Mouse (Mus musculus) megakaryocyte-erythroid progenitor cell, adult 5-6 weeks (primary cell): ENCODE results near the gene Arhgap11a. TPM values are rescaled to one million over a fixed set of nuclear protein-coding genes. Genes with fewer than 3 reads are reported as not detected.

ENCODE experiments used
- ATAC-seq: replicated peaks from 2 replicates; pipeline ENCODE4 v1.8.0; 2016; ENCODE audit warnings: mild to moderate bottlenecking, inconsistent platforms; ENCODE audit not compliant: severe bottlenecking, poor library complexity, low FRiP score, low TSS enrichment
- total RNA-seq, 2 experiments: library from RNA; stranded (forward) in 1 of 2; stranded (reverse) in 1 of 2; fragments of 200-1000, 215-1000 nt in 1 of 2; fragments of >200 nt in 1 of 2; fragmentation: Nextera tagmentation in 1 of 2; gene quantifications; 2 replicates each; pipeline ENCODE4 v1.2.3; 2014 to 2017

The Arhgap11a gene
- total RNA-seq, 2 experiments from 2014 or later = 22.4 to 35.1 TPM

DNA sequence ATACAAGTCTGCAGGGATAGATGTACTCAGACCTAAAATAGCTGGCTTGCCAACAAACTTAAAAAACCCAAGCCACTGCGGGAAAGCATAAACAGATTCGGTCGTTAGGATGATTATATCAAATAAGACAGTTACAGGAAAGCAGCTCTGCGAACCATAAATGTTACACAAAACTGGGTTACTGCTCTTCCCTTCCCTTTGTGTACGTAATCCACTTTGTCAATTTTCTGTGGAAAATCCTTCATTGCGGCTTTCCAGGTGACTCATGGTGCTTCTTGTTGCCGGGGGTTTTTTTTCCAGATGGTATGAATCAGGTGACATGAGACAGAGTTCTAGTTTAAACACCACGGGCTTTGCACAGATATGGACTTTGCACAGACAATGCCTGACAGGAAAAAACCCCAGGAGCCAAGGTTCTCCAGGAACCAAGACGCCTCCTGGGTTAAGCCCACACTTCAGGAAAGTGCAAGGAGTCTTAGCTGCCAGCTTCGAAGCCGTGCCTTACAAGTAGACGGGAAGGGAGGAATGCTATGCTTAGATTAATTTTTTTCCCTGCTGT, 27.2 kb downstream of the Arhgap11a start:
- ATAC-seq = no peak

DNA sequence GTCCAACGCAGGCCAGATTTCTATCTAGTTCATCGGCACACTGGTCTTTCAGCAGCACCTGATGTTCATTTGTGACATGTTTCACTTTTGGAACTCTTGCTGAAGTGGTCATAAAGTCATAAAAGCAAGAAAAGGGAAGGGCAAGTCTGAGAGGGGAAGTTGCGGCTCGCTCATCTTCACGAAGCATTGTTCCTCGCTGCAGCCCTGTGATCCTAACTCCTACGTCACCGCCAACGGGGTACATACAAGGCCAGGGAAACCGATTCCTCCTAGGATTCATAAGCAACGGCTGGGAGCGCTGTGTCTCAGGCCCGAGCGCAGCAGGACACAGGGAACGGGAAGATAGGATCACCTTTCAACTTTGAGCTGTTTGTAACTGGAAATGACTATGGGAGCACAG, 28.3 kb downstream of the Arhgap11a start:
- ATAC-seq = no peak

DNA sequence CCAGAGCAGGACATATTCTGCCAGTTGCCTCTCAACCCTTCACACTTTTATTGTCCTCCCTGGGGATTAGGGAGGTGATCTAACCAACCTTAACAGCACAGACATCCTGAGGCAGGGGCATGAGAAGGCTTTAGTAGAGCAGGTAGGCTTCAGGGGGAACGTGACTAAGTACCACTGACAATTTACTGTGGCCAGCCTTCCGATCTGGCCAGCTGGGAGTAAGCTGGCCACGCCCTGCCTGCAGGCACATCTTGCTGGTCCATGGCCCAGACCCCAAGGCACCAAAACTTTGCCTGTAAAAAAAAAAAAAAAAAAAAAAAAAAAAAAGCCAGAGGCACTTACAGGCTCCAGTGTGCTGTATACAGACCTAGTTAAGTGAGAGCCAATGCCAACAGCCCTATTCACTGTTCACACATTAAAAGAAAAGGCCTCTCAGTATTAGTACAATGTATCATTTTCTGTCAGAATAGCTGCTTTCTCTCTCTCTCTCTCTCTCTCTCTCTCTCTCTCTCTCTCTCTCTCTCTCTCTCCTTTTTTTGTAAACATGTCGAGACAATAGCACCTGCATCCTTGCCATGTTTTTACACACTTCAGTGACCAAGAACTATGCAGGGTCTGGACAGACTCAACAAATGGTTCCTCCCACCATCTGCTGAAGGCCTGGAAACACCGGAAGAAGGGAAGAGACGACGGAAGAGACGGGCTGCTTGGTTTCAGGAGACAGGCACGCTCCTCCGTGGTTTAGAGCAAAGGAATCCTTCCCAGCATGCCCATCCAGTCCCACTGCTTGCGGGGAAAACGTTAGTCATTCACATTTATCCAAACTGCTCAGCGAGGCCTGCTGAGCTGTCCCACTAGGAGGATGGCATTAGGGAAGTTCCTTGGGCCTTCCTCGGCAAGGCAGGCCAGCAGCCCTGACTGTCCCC, 30.5 kb downstream of the Arhgap11a start:
- no peak for ATAC-seq

DNA sequence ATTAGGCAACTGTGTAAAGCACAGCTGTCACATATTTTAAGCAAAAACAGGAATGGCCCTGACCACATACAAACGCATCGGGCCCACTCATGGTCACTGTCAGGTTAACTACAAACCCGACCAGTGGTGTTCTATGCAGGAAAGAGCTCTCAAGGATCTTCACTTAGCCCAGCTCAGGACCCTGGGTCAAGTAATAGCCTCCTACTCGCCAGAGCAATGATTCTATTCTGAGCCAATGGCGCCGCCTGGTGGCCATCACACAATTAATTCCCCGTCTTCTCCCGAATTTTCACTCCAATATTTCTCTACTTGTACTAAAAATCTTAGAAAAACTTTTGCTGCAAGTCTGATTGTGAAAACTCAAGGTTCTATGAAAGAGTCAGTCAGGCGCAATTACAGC, 40.8 kb downstream of the Arhgap11a start:
- ATAC-seq = peak; percentile 41; the same call in 1 of the 2 replicates

DNA sequence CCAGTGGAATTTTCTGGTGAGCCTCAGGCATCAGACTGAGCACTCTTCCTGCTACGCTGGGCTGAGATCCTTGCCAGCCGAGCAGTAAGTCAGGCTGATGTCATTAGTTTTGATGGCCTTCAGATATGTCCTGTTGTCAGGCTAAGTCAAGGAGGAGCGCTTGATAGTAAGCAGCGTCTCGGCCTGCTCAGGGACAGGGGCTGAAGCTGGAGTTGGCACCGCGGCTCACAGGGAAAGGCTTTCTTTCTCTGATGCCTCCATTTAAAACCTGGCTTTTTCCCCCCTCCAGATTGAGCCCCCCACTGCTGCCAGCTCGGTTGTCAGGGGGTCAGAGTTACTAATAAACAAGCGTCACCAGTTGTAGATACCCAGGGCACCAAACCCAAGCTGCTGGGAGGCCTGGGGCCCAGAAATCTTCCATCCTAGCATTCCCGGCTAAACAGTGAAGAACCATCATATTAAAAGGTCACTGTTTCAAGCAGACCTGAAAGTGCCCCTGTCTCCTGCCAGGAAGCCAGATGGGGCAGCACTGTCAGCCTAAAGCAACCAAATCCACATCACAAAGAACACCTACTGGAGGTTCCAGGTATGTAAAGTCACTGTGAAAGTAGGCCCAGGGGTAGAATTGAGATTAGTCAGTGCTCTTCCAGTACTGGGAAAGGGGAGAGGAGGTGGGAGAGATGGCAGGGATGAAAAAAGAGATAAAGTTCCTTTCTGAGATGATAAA, 41.4 kb downstream of the Arhgap11a start:
- no peak for ATAC-seq

DNA sequence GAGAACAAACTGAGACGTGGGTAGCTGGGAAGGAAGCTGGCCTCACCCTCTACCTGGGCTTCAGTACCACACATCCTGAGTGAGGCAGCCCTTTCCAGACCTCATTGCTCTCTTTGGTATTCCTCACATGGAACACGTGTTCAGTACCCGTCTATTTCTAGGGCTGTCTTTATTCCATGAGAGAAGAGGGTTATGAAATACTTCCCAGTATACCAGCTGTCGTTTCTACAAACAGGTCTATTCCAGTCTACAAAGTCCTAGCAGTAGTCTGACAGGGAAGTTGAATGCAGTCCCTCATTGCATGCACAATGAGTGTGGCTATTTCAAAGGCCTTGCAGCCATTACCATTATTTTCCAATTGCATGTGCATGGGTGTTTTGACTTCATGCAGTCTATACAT, 42.7 kb downstream of the Arhgap11a start:
- ATAC-seq = no peak

DNA sequence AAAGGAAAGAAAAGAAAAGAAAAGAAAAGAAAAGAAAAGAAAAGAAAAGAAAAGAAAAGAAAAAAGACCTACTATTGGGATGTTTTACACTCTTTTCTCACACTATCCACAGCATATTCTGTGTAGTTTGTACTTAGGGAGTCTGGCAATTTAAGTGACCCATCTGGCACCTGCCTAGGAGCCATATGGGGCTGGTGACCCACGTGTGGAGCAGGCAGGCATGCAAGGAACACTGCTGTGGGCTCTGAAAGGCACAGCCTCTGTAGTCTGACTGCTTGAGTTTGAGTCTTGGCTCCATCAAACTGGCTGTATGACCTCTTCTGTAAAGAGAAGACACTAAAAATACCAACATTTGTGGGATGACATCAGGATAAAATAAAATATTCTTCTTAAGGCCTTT, 44.7 kb downstream of the Arhgap11a start:
- ATAC-seq = no peak

DNA sequence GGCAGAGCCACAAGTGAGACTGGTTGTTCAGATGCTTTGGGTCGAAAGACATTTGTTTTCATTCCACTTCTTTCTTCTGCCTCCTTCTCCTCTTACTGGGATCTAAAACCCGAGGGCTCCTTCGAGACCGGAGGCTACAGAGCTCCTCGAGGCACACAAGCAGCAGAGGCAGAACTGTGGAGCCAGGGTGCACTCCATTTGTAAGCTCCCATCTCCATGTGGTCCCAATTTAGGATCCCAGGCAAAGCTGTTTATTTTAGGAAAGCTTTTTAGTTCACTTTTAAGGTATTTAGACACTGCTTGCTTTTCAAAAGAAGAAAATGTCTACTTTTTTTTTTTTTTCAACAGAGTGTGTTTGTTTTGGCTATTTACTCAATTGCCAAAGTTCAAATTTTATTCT, 47.6 kb downstream of the Arhgap11a start:
- ATAC-seq = no peak

DNA sequence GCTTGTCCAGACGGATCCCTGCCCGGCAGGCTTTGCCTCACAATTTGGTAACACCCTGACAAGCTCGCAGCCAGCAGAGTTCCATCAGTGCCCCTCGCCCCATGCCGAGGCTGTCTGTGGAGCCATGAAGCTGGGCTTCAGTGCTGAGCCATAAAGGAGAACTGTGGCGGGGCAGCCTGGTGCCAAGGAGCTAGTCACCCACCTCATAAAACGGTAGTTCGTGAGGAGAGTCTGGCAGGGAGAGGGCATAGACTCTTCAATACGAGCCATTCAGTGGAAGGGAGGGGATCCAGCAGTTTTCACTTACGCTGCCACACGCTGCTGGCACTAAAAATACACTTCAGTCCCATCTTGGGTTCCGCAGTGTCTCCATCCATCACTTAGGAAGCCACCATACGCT, 49.9 kb downstream of the Arhgap11a start:
- ATAC-seq = no peak

DNA sequence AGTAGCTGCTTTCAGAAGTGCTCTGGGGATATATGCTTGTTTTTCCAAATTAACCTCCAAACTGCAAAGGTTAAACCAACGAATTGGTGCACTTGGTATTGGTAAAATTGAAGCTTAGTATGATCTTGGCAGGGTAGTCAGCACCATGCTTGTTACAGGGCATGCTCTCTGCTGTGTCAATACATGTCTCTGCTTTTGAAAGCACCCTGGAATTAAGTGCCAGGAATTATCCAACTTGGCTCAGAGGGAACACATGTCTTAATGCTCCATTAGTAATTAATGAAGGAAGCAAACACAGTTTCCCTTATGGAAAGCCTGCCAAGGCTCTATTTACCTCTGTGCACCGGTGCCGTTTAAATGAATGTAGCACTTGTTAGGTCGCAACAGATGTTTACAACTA, 53.3 kb downstream of the Arhgap11a start:
- ATAC-seq = no peak

DNA sequence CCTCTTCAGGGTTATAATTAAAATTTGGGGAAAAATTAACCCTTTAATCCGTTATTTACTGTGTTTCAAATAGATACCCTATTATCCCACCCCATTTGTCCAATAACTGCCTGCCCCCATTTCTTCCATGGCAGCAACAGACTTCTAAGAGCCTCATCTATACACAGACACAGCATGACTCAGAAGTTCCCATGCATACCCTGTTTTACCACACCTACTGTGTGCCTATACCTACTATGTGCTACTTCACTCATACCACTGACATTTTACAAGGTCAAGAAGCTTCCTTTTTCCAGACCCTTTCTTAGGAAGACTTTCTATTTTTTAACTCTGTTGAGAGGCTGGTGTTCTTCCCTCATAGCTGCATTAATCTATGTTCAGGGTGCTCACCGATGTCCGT, 54.9 kb downstream of the Arhgap11a start:
- no peak for ATAC-seq

DNA sequence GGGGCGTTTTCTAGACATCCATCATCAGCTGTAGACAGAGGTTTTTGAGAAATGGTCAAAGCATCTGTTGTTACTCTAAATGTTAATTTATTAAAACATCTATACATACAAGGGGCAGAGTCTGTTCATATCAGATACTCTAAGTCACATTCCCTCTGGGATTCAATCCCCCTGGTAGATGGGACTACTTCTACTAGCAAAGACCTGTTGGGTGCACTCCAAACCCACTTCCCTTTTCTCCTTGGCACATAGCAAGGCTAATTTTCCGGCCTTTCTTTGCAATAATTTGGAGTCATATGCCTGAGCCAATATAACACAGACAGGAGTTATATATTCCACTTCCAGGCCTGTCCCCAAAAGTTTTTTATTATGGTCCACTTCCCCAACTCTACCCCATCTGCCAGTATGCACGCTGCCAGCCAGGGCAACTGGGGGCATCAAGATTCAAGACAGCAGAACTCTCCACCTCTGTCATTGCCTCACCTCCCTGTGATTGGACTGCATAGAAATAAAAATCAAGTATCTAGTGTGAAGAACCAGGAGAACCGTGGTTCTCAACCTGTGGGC, 59.6 kb downstream of the Arhgap11a start:
- no peak for ATAC-seq

DNA sequence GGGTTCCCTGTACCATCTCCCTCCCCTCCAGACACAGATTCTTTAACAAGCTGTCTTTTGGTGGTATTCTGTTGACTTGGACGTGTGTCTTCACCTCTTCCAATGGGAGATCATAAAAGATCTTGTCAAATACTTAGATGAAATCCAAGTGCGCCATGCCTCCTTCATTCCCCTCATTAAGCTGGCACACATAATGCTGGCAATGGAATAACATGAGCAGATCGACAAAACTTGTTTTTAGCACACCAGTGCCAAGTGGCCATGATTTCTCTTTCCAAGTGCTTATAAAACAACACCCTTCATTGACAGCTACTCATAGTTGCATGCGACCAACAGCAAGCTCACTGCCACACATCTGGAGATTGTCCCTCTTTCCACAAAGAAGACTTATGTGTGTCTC, 60.6 kb downstream of the Arhgap11a start:
- ATAC-seq = no peak

DNA sequence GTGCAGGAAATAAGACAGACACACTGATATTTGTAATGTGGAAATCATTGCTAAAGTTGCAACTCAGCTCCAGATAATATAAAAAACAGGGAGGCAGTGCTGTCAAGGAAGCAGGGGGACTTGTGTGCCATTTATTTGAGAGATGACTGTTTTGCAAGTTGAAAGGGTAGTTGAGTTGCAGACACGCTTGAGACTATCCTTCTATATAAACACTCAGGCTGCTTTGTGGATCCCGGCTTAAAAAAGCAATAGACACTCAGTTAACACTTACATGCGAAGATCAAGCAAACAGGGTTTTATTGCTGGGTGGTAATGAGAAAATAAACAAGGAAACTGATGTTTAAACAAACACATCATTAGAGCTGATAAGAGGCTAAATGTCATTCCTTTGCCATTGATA, 63.6 kb downstream of the Arhgap11a start:
- no peak for ATAC-seq

DNA sequence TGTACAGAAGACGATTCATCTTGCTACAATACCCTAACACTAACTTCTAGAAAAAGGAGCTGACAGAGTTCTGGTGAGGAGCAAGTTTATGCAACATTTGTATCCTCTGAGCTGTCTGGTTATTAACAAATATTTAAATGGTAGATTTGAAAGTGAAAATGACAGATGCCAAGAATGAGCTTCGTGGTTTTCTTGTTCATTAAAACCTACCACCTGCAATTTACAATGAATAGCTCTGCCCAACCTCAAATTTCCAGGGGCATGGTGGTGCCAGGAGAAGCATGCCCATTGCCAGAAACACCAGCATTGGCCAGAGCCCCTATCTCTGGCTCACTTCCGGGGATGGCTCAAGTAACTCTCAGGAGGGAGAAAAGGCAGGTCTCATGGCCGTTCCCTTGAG, 66.9 kb downstream of the Arhgap11a start:
- ATAC-seq = no peak

Other genes with a start within 250 kb of the Arhgap11a start
- gene Grem1, start 90.0 kb downstream of the Arhgap11a start, total RNA-seq (2014; fragmentation: Nextera tagmentation) = not detected in 2 replicates
- gene Grem1, start 90.0 kb downstream of the Arhgap11a start, total RNA-seq (2017) = not detected in 2 replicates
- gene Scg5, start 19.5 kb downstream of the Arhgap11a start, total RNA-seq (2014; fragmentation: Nextera tagmentation) = 1.9 TPM in 1 of 2 replicates, not detected in the other
- gene Scg5, start 19.5 kb downstream of the Arhgap11a start, total RNA-seq (2017) = not detected in 2 replicates
- not detected in 2 replicates for gene Gjd2, start 165.0 kb upstream of the Arhgap11a start, total RNA-seq (2014; fragmentation: Nextera tagmentation)
- gene Gjd2, start 165.0 kb upstream of the Arhgap11a start, total RNA-seq (2017) = not detected in 2 replicates
- not detected in 2 replicates for gene Actc1, start 204.9 kb upstream of the Arhgap11a start, total RNA-seq (2014; fragmentation: Nextera tagmentation)
- gene Actc1, start 204.9 kb upstream of the Arhgap11a start, total RNA-seq (2017) = not detected in 2 replicates